Mouse (Mus musculus) kidney, adult 2 months (tissue): ENCODE results near the gene Nampt.

Source experiments
- CTCF ChIP-seq: fragments of 200-500 bp; conservative IDR thresholded peaks from 2 replicates; pipeline ENCODE4 v1.5.1; 2011; ENCODE audit warnings: low read depth, mild to moderate bottlenecking, control low read depth, low read length, moderate library complexity, mixed read lengths; ENCODE audit not compliant: insufficient read depth, insufficient read length
- POLR2A ChIP-seq: fragments of 200-500 bp; IDR thresholded peaks from one replicate; pipeline ENCODE4 v1.6.1; 2011; ENCODE audit warnings: low read depth, low read length, control low read depth

GRCm38 (mm10) chr12:32885041-32885440 lies 65.7 kb downstream of the Nampt start:
- no peak for TF ChIP-seq CTCF
- TF ChIP-seq POLR2A = no peak
